Mouse (Mus musculus): ENCODE data around the gene Hoxc4. TPM values are rescaled to one million over a fixed set of nuclear protein-coding genes. Genes with fewer than 3 reads are reported as not detected.

Hoxc4 gene
- polyA plus RNA-seq, 1 experiment from 2014 or later = 17.3 TPM

DNA sequence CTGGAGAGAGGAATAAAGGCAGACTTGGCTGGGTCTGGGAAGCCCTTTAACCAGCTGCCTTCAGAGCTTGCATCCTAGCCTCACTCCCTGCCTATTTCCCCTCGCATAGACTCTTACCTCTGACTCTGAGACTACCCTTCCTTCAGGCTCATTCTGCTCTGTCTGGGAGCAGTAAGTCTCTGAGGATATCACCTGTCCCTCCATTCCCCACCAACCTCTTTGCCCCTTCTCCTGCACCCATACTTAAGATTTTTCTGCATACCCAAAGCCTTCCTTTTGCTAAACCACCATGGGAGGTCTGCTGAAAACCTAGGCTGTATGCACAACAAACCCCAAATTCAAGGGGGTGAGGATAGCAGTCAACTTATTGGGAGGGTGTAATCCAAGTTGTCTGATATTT is 38.8 kb upstream of the Hoxc4 start:
- no peak overlapping the region for H3K4me3 ChIP-seq (replicated peaks)
- H3K9ac ChIP-seq = no peak overlapping the region
- no peak overlapping the region for H3K4me2 ChIP-seq
- WGBS = 0% methylated on average over 1 of the region's 1 CpGs
- no peak overlapping the region for H3K27ac ChIP-seq
- peaks cover 96% of the 10 kb centered on the region for H3K27me3 ChIP-seq (replicated peaks)
- peaks cover 17% of the 10 kb centered on the region for H3K4me1 ChIP-seq
- no peak for ATAC-seq (ENCODE audit: insufficient read depth, low FRiP score, low read depth)
- H3K9me3 ChIP-seq = no peaks in the 10 kb centered on the region
- H3K36me3 ChIP-seq = no peaks in the 10 kb centered on the region

DNA sequence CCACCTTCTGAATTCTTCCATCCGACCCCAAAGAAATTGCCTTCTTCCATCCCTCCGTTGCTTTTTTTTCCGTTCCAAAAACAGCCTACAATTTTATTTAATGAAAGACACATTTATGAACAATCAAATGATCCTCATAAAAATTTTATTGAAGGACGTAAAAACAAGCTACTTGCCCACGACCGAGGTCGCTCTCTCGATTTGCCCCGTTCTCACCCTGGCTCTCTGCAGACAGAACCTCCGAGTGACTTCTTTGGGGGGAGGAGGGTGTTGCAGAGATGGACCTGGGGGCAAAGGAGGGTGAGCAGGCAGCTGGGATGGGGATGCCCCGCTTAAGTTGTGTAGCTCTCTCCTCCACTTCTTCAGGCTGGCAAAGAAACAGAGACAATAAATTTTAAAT is 38.4 kb upstream of the Hoxc4 start:
- Histone ChIP-seq H3K4me2 (no peak overlapping the region), H3K27me3 (replicated peaks) (peaks cover 96% of the 10 kb centered on the region), H3K36me3 (no peaks in the 10 kb centered on the region), H3K4me3 (replicated peaks) (no peak overlapping the region), H3K27ac (no peak overlapping the region), H3K4me1 (peaks cover 17% of the 10 kb centered on the region), H3K9me3 (no peaks in the 10 kb centered on the region), H3K9ac (no peak overlapping the region)
- no peak for ATAC-seq (ENCODE audit: insufficient read depth, low FRiP score, low read depth)
- 5% methylated on average over 11 of the region's 11 CpGs for WGBS

DNA sequence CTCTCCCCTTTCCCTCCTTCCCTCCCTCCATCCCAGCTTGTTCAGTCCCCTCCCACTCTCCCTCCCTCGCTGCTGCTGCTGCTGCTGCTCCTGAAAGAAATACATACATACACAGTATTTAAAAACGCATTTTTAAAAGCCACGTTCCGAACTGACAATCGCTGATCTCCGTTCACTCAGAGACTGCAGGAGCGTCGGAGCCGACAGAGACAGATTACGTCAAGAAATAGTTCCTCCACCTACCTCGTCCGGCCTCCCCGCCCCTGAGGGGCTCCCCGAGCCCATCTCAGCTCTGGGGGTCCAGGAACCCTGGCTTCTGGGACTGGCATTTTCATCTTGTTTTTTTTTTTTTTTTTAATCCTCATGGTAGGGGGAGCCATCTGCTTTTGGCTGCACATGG is 37.8 kb upstream of the Hoxc4 start:
- H3K9me3 ChIP-seq = no peaks in the 10 kb centered on the region
- no peak overlapping the region for H3K27ac ChIP-seq
- H3K9ac ChIP-seq = no peak overlapping the region
- H3K36me3 ChIP-seq = no peaks in the 10 kb centered on the region
- peak overlapping the region; percentile 47 for H3K4me2 ChIP-seq
- H3K4me3 ChIP-seq (replicated peaks) = peak overlapping the region; percentile 17; the same call in 1 of the 2 replicates
- ATAC-seq (ENCODE audit: insufficient read depth, low FRiP score, low read depth) = no peak
- WGBS = under 1% methylated on average over 14 of the region's 14 CpGs
- peaks cover 17% of the 10 kb centered on the region for H3K4me1 ChIP-seq
- peaks cover 96% of the 10 kb centered on the region for H3K27me3 ChIP-seq (replicated peaks)

DNA sequence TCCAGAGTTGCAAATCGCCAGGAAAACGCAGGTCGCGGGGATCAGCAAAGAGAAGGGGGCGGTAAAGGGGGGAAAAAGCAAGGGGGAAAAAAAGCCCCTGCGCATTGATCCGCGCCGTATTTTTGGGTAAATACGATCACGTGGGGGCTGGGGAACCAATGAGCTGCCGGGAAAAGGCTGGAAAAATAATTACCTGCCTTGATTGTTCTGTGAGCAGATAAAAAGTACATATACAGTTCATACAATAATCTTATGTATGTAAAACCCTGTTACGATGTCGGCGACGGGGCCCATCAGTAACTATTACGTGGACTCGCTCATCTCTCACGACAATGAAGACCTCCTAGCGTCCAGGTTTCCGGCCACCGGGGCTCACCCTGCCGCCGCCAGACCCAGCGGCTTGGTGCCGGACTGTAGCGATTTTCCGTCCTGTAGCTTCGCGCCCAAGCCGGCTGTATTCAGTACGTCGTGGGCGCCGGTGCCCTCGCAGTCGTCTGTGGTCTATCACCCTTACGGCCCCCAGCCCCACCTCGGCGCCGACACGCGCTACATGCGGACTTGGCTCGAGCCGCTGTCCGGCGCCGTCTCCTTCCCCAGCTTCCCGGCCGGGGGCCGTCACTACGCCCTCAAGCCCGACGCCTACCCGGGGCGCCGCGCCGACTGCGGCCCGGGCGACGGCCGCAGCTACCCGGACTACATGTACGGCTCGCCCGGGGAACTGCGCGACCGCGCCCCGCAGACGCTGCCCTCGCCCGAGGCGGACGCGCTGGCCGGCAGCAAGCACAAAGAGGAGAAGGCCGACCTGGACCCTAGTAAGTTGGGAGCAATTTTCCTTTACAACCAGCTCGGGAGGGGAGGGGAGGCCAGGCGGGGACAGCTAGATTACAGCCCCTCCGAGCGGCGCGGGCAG is 37.1 kb upstream of the Hoxc4 start:
- peaks cover 96% of the 10 kb centered on the region for H3K27me3 ChIP-seq (replicated peaks)
- H3K27ac ChIP-seq = no peak overlapping the region
- peaks cover 17% of the 10 kb centered on the region for H3K4me1 ChIP-seq
- under 1% methylated on average over 88 of the region's 88 CpGs for WGBS
- peak overlapping the region; percentile 47 for H3K4me2 ChIP-seq
- no peaks in the 10 kb centered on the region for H3K36me3 ChIP-seq
- H3K9me3 ChIP-seq = no peaks in the 10 kb centered on the region
- no peak for ATAC-seq (ENCODE audit: insufficient read depth, low FRiP score, low read depth)
- H3K4me3 ChIP-seq (replicated peaks) = peak overlapping the region; percentile 17
- H3K9ac ChIP-seq = no peak overlapping the region

DNA sequence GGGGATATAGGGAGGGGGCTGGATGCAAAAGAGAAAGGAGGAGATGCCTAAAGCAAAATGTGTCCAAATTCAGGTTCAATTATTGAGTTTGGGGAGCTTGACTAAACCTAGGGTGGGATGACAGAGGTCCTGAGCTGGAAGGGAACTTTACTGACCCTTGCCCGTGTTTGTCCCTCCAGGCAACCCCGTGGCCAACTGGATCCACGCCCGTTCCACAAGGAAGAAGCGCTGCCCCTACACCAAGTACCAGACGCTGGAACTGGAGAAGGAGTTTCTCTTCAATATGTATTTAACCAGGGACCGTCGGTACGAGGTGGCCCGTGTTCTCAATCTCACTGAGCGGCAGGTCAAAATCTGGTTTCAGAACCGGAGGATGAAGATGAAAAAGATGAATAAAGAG is 35.0 kb upstream of the Hoxc4 start:
- Histone ChIP-seq H3K4me2 (no peak overlapping the region), H3K36me3 (no peaks in the 10 kb centered on the region), H3K9me3 (no peaks in the 10 kb centered on the region), H3K27ac (no peak overlapping the region), H3K4me3 (replicated peaks) (no peak overlapping the region), H3K27me3 (replicated peaks) (peaks cover 96% of the 10 kb centered on the region), H3K9ac (no peak overlapping the region), H3K4me1 (peaks cover 10% of the 10 kb centered on the region)
- ATAC-seq (ENCODE audit: insufficient read depth, low FRiP score, low read depth) = no peak
- 3% methylated on average over 12 of the region's 12 CpGs for WGBS

DNA sequence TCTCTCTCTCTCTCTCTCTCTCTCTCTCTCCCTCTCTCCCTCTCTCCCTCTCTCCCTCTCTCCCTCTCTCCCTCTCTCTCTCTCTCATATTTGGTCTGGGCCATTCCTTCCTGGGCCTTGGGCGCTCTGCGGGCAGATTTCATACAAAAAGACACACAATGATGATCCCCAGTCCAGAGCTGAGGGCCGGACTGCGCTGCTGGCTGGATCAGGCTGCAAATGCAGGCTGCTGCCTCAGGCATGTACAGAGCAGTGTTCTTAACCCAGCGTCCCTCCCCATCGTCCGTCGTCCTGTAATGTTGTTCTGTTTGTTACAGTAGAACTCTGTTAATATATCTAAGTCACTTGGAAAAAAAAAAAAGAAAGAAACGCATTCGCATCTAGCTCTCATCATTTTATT is 34.2 kb upstream of the Hoxc4 start:
- Histone ChIP-seq H3K9me3 (no peaks in the 10 kb centered on the region), H3K4me2 (no peak overlapping the region), H3K36me3 (no peaks in the 10 kb centered on the region), H3K27me3 (replicated peaks) (peaks cover 96% of the 10 kb centered on the region), H3K4me1 (peaks cover 10% of the 10 kb centered on the region), H3K4me3 (replicated peaks) (no peak overlapping the region), H3K9ac (no peak overlapping the region), H3K27ac (no peak overlapping the region)
- ATAC-seq (ENCODE audit: insufficient read depth, low FRiP score, low read depth) = no peak
- WGBS = 3% methylated on average over 10 of the region's 10 CpGs

DNA sequence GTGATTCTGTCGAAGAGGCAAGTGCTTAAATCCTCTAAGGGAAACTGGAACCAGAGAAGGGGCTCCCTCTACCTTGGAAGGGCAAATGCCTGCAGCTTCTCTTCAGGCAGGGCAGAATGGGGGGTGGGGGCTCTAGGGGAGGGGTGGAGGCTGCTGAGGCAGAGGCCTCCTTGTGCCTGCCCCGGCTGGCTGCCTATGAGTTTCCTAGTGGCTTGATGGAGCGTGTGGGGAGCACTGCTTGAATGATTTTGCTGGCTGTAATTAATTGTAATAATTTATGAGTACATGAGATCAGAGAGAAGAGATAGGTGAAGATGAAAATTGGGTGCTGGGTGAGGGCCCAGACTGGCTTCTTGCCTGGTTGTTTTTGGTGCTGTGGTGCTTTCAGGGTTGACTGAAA is 33.8 kb upstream of the Hoxc4 start:
- 13% methylated on average over 3 of the region's 3 CpGs for WGBS
- Histone ChIP-seq H3K9me3 (no peaks in the 10 kb centered on the region), H3K9ac (no peak overlapping the region), H3K27ac (no peak overlapping the region), H3K4me2 (no peak overlapping the region), H3K4me3 (replicated peaks) (no peak overlapping the region), H3K4me1 (peaks cover 10% of the 10 kb centered on the region), H3K36me3 (no peaks in the 10 kb centered on the region), H3K27me3 (replicated peaks) (peaks cover 96% of the 10 kb centered on the region)
- ATAC-seq (ENCODE audit: insufficient read depth, low FRiP score, low read depth) = no peak

DNA sequence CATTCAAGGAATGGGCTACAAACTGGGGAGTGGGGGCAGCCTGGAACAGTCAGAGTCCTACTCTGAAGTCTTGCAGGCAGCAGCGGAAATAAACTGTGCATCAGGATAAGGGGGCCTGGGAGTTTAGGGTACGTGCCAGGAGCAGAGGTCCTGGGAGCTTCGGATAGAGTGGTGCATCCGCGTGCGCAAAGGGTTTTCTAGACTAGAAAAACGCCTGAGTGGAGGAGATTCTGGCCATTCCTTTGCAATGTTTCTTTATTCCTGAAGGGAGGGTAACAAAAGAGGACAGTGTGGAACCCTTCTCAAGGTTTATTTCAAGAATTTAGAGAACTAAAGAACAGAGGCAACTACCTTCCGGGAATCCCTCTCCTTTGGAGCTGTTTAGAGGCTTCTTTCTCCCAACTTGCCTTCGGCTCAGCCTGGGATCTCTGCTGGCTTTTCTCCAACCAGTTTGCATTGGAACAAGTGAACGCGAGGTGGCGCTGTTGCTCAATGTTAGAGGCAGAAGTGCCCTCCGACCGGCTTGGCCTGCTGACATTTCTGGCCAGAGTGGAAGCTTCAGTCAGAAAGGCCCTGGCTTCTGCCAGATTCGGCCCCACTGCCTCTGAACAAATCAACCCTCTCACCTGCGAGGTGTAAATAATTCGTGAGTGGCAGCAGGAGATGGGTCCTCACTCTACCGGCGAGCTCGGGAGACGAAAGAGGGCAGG is 31.5 kb upstream of the Hoxc4 start:
- Histone ChIP-seq H3K27ac (no peak overlapping the region), H3K27me3 (replicated peaks) (peaks cover 93% of the 10 kb centered on the region), H3K9ac (no peak overlapping the region)

DNA sequence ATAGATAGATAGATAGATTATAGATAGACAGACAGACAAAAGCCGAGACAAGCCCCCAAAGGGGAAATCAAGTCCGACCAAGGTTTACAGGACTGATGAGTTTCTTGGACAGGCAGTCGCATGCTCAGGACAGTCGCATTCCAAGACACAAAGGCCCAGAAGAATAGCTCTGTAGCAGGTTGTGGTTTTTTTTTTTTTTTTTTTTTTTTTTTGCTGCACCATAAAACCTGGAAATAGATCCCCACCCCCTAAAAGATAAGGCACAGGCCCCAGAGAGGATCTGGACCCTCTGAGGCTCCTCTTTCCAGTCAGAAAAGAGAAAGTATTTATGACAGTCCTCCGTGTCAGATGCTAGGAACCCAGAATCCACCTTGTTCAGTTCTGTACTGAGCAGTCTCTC is 30.7 kb upstream of the Hoxc4 start:
- H3K4me1 ChIP-seq = 0 out of 2 replicates have a peak, but pooled peaks cover 5% of the 10 kb centered on the region

More for the DNA sequence above, 31.5 kb upstream of the Hoxc4 start:
- Histone ChIP-seq H3K4me1 (0 out of 2 replicates have a peak, but pooled peaks cover 5% of the 10 kb centered on the region), H3K36me3 (no peaks in the 10 kb centered on the region), H3K4me3 (replicated peaks) (no peak overlapping the region), H3K9me3 (no peaks in the 10 kb centered on the region), H3K4me2 (no peak overlapping the region)
- WGBS = 6% methylated on average over 21 of the region's 21 CpGs
- ATAC-seq (ENCODE audit: insufficient read depth, low FRiP score, low read depth) = no peak; the same call in 1 of the 2 replicates

DNA sequence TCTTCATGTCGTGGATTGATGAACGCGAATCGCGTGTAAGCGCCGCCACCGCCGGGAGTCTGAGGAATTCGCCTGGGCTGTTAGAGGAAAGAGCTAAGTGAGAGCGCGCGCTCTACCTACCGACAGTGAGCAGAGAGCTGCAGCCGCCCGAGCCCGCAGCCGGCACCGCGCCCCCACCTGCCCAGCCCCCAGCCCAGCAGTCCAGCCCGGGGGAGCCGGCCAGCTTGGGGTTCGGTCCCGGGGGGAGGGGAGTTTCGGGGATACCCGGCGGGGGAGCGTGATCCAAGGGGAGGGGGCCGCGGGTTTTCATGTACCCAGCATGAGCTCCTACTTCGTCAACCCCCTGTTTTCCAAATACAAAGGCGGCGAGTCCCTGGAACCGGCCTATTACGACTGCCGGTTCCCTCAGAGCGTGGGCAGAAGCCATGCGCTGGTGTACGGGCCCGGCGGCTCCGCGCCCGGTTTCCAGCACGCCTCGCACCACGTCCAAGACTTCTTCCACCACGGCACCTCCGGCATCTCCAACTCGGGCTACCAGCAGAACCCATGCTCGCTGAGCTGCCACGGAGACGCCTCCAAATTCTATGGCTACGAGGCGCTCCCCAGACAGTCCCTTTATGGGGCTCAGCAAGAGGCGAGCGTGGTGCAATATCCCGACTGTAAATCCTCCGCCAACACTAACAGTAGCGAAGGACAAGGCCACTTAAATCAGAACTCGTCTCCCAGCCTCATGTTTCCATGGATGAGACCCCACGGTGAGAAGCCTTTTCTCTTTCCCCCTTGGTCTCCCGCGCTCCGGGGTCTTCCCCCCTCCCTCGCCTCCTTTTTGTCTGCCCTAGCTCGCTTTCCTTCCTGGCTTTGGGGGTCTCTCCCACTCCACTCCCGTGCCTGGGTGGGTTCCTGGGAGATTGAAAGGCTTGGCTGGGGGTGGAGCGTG is 28.0 kb upstream of the Hoxc4 start, which contains the start of gene Hoxc8:
Hoxc8 (plus strand) TSS at position 147 of the 937 bp plus-strand sequence.
- H3K27me3 ChIP-seq (replicated peaks) = peaks cover 87% of the 10 kb centered on the region
- peak within 1 kb of the TSS; percentile 30 for H3K4me3 ChIP-seq (replicated peaks)
- 0 out of 2 replicates have a peak, but pooled peaks cover 5% of the 10 kb centered on the region for H3K4me1 ChIP-seq
- no peak within 1 kb of the TSS for H3K9ac ChIP-seq
- WGBS = 2% methylated on average over 69 of the region's 69 CpGs
- H3K27ac ChIP-seq = no peak within 1 kb of the TSS
- H3K36me3 ChIP-seq = no peaks in the 10 kb centered on the region
- peak within 1 kb of the TSS; percentile 45 for H3K4me2 ChIP-seq
- H3K9me3 ChIP-seq = no peaks in the 10 kb centered on the region
- no peak for ATAC-seq (ENCODE audit: insufficient read depth, low FRiP score, low read depth)

More for the DNA sequence above, 30.7 kb upstream of the Hoxc4 start:
- Histone ChIP-seq H3K27ac (no peak overlapping the region), H3K36me3 (no peaks in the 10 kb centered on the region), H3K4me3 (replicated peaks) (no peak overlapping the region), H3K27me3 (replicated peaks) (peaks cover 94% of the 10 kb centered on the region), H3K9me3 (no peaks in the 10 kb centered on the region), H3K9ac (no peak overlapping the region), H3K4me2 (no peak overlapping the region)
- 43% methylated on average over 5 of the region's 5 CpGs for WGBS
- no peak for ATAC-seq (ENCODE audit: insufficient read depth, low FRiP score, low read depth)

DNA sequence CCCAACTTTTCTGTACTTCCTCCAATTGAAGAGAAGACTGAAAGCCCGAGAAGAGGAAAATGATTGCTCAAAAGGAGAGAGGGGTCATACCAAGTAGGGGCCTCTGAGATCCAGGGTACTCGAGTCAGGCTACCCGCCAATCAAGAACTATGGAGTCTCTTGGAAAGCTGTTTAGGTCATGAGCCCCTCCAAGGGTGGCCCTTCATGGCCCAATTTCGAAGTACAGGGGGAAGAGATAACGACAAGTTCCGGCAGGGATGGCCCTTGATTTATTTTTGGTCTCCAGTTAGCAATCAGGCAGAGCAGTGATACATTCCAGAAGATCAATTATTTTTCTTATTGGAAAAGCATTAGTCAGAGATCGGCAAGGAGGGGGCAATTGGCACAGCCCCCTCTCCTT is 27.0 kb upstream of the Hoxc4 start:
- H3K4me3 ChIP-seq (replicated peaks) = no peak overlapping the region
- no peaks in the 10 kb centered on the region for H3K36me3 ChIP-seq
- H3K27me3 ChIP-seq (replicated peaks) = peaks cover 87% of the 10 kb centered on the region
- H3K9ac ChIP-seq = no peak overlapping the region
- H3K27ac ChIP-seq = no peak overlapping the region
- H3K9me3 ChIP-seq = no peaks in the 10 kb centered on the region
- 0 out of 2 replicates have a peak, but pooled peaks cover 5% of the 10 kb centered on the region for H3K4me1 ChIP-seq
- WGBS = 9% methylated on average over 7 of the region's 7 CpGs
- ATAC-seq (ENCODE audit: insufficient read depth, low FRiP score, low read depth) = no peak
- no peak overlapping the region for H3K4me2 ChIP-seq

Measured in stomach, embryonic 15.5 days (tissue).